Mouse (Mus musculus) heart, postnatal 0 days (tissue): ENCODE data around the gene Ttc28. TPM values are rescaled to one million over a fixed set of nuclear protein-coding genes. Genes with fewer than 3 reads are reported as not detected.

Experiments
- ATAC-seq: fragments of 200-750 bp; cut with Nextera tagmentation; 2 replicates; pipeline ENCODE4 v1.8.0; 2017; ENCODE audit warnings: low read depth, moderate number of reproducible peaks, moderate library complexity; ENCODE audit not compliant: insufficient read depth
- DNase-seq: peaks from one replicate; pipeline ENCODE4 v3.0.0-alpha.2; 2016; ENCODE audit warnings: low spot score
- H3K27ac ChIP-seq: fragments of 300-500 bp; sonication (generic); 2 replicates; pipeline ENCODE4 v1.5.1; 2014; ENCODE audit warnings: low read depth, mild to moderate bottlenecking
- H3K27me3 ChIP-seq: fragments of 300-500 bp; sonication (generic); 2 replicates; pipeline ENCODE4 v1.6.1; 2014; ENCODE audit warnings: low read length, mixed read lengths; ENCODE audit not compliant: control insufficient read depth, insufficient read depth
- H3K36me3 ChIP-seq: fragments of 300-500 bp; sonication (generic); replicated peaks from 2 replicates; pipeline ENCODE4 v1.6.1; 2014; ENCODE audit warnings: low read length, mixed read lengths; ENCODE audit not compliant: control insufficient read depth, insufficient read depth
- H3K4me1 ChIP-seq: fragments of 300-500 bp; sonication (generic); 2 replicates; pipeline ENCODE4 v1.6.1; 2014; ENCODE audit warnings: antibody characterized with exemption; ENCODE audit not compliant: control insufficient read depth, insufficient read depth
- H3K4me2 ChIP-seq: fragments of 300-500 bp; sonication (generic); 2 replicates; pipeline ENCODE4 v1.6.1; 2014; ENCODE audit warnings: low read depth, mild to moderate bottlenecking, low read length, moderate library complexity
- H3K4me3 ChIP-seq: fragments of 300-500 bp; sonication (generic); 2 replicates; pipeline ENCODE4 v1.5.1; 2014; ENCODE audit warnings: low read depth, low read length
- H3K9ac ChIP-seq: fragments of 300-500 bp; sonication (generic); replicated peaks from 2 replicates; pipeline ENCODE4 v1.6.1; 2014; ENCODE audit warnings: low read depth, low read length, mixed read lengths
- H3K9me3 ChIP-seq: fragments of 300-500 bp; sonication (generic); replicated peaks from 2 replicates; pipeline ENCODE4 v1.6.1; 2016; ENCODE audit warnings: low read length; ENCODE audit not compliant: control insufficient read depth
- CTCF ChIP-seq: IDR thresholded peaks from 2 replicates; pipeline ENCODE4 v1.5.1; 2016; ENCODE audit warnings: antibody characterized with exemption, control low read depth, low read depth
- EP300 ChIP-seq: IDR thresholded peaks from 2 replicates; pipeline ENCODE4 v1.6.1; 2016; ENCODE audit warnings: antibody characterized with exemption, low read depth
- WGBS: fragments of 180-500 bp; shearing (Covaris S2); extraction: QIAGEN DNeasy Blood & Tissue Kit; methylation state at CpG from one replicate; pipeline ENCODE4 v1.1.7; 2014; 5-methylcytosine and 5-hydroxymethylcytosine counted together
- polyA plus RNA-seq: library from polyadenylated mRNA; unstranded; fragments of >200 nt; fragmentation: Nextera tagmentation; extraction: Ambion mirVana; gene quantifications from 2 replicates; pipeline ENCODE4 v1.2.1, GENCODE M21; 2015
- total RNA-seq: library from RNA; depleted of rRNA; stranded (reverse); fragments of >200 nt; gene quantifications from 2 replicates; pipeline ENCODE4 v1.2.3, GENCODE M21; 2014; ENCODE audit warnings: low replicate concordance

Gene Ttc28
- total and polyA plus RNA-seq, 2 experiments from 2014 or later = 4.6 to 14.2 TPM

DNA sequence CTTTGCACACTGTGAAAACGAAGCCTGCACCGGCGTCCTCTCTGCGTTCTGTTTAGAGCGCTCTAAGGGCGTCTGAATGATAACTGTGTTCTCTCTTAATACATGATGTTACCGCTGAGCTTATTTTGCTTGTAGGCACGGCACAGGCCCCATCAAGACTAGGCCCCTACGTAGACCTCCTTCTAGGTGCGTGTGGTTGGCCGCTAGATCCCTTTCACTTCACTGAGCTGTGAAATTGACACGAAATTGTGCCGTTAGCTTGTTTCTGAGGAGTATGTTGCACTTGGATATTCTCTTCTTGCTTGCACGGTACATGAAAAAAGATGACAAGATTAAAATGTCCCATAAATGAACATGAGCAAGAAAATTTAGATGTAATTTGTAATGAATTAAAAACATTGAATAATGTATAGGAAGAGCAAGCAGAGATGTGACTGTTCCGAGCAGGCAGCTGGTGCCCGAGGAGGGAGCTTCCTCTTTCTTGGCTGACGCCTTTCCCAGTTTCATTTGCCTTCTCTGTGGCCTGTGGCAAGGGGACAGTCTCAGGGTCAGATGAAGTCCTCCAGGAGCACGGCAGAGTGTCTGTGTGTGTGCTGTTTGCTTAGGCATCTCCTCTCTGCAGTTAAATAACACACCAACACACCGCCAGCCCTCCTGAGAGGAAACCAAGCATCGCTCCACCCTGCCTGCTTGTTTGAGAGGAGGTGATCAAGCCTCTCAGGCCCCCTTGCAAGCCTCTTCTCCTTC, 261.7 kb downstream of the Ttc28 start:
- Histone ChIP-seq H3K4me2 (no peak overlapping the region), H3K4me1 (peaks cover 24% of the 10 kb centered on the region), H3K27me3 (no peaks in the 10 kb centered on the region), H3K36me3 (no peaks in the 10 kb centered on the region), H3K4me3 (no peak overlapping the region), H3K27ac (0 out of 2 replicates have a peak overlapping the region, but pooled peaks have one; percentile 11), H3K9me3 (no peaks in the 10 kb centered on the region), H3K9ac (no peak overlapping the region)
- TF ChIP-seq CTCF (no peak), EP300 (no peak)
- DNase-seq (no peak), ATAC-seq (no peak)
- WGBS = 82% methylated on average over 20 of the region's 20 CpGs

DNA sequence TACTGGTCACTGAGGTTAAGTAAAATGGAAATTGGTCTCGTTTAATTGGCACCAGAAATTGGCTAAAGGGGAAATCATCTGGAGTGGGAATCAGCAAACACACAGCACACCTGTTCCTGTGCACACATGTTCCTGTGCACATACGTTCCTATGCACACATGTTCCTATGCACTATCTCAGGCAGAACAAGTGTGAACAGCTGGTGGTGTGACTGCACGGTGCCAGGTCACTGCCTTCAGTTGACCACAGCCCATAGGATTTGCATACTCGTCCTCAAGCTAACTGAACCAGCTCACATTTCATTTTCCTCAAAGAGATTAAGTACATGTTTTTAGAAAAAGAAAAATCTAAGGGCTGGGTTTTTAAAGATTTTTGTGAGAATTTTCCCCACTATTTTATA, 263.2 kb downstream of the Ttc28 start:
- no peak overlapping the region for H3K9ac ChIP-seq
- TF ChIP-seq CTCF (no peak), EP300 (no peak)
- no peak overlapping the region for H3K4me3 ChIP-seq
- H3K27ac ChIP-seq = no peak overlapping the region
- no peak for DNase-seq
- H3K4me2 ChIP-seq = no peak overlapping the region
- no peaks in the 10 kb centered on the region for H3K36me3 ChIP-seq
- no peak for ATAC-seq
- no peaks in the 10 kb centered on the region for H3K27me3 ChIP-seq
- WGBS = 85% methylated on average over 4 of the region's 4 CpGs
- peaks cover 10% of the 10 kb centered on the region for H3K4me1 ChIP-seq
- H3K9me3 ChIP-seq = no peaks in the 10 kb centered on the region

DNA sequence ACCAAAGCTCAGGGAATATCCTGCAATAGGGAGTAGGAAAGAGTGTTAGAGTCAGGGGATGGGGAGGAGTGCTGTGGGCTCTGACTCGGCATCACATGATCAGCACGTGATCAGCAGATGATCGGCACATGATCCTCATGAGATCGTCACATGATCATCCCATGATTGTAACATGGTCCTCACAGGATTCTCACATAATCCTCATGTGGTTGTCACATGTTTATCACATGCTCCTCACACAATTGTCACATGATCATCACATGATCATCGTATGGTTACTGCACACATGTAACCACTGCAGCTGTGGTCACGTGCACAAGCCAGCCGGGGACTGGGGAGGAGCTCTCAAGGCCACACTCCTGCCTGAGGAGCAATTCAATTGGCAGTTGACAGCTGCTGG, 264.8 kb downstream of the Ttc28 start:
- H3K4me1 ChIP-seq = no peaks in the 10 kb centered on the region; the same call in 1 of the 2 replicates
- H3K4me3 ChIP-seq = no peak overlapping the region
- ATAC-seq (no peak), DNase-seq (no peak)
- no peaks in the 10 kb centered on the region for H3K36me3 ChIP-seq
- TF ChIP-seq EP300 = no peak
- TF ChIP-seq CTCF = no peak
- 90% methylated on average over 7 of the region's 7 CpGs for WGBS
- H3K9me3 ChIP-seq = no peaks in the 10 kb centered on the region
- H3K9ac ChIP-seq = no peak overlapping the region
- H3K4me2 ChIP-seq = no peak overlapping the region
- H3K27ac ChIP-seq = no peak overlapping the region
- no peaks in the 10 kb centered on the region for H3K27me3 ChIP-seq

DNA sequence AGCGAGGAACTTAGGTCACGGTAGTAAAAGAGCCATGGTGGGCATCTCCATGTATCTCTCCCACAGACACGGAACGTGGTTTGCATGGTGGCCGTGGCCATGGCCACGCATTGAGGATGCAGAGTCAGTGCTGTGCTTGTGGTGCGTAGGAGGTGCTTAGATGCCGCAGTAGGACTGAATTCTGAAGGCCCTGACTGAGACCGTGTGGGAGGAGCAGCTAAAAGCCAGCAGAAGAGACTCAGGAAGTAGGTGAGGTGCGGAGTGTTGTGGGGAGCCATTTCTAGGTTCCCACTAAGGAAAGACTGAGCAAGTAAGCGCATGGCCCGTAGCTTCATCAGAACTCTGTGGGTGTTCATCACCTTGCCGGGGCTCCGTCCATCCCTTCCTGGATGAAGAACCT, 271.0 kb downstream of the Ttc28 start:
- Histone ChIP-seq H3K27ac (no peak overlapping the region), H3K4me3 (no peak overlapping the region), H3K4me1 (peaks cover 11% of the 10 kb centered on the region), H3K9me3 (no peaks in the 10 kb centered on the region), H3K27me3 (no peaks in the 10 kb centered on the region), H3K36me3 (no peaks in the 10 kb centered on the region), H3K9ac (no peak overlapping the region), H3K4me2 (no peak overlapping the region)
- no peak for ATAC-seq
- no peak for DNase-seq
- WGBS = 89% methylated on average over 14 of the region's 14 CpGs
- TF ChIP-seq EP300 = no peak

DNA sequence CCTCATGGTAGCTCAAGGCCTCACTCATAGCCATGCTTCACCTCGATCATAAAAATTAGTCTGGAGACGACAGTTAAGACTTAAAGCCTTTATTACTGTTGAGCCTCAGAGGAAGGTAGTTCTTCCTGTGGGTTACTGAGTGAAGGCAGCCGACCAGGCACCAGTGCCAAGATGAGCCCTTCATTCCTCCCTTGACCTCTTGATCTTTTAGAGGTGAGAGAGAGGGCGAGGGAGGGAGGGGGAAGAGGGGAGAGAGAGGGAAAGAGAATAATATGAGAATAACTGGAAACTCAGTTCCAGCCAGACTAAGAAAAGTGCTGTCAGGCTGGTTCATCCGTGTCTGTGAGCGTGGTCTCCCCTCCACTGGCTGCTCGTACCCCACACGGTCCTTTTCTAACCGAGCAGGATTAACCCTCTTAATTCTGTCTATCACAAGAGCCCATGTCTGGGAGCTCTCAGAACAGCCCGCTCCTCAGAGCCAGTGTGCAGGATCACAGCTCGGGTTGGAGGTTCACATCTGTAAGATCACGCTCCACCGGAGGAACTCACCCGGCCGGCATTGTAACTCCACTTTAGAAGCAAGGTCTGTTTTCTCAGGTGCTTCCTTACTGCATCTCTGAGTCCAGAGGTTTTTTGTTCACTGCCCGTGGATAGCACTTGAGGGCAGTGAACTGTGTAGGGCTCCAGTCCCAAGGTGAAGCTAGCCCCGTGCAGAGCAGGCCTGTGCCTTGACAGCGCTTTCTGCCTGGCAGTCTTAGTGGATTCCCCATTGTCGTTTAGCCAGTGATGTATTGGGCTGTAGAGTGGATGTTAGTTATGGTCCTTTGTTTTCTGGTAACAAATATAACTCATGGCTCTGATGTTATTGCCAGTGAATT, 272.5 kb downstream of the Ttc28 start:
- 59% methylated on average over 19 of the region's 19 CpGs for WGBS

More for the DNA sequence above, 272.5 kb downstream of the Ttc28 start:
- no peak overlapping the region for H3K4me3 ChIP-seq
- DNase-seq (no peak), ATAC-seq (no peak)
- H3K9me3 ChIP-seq = no peaks in the 10 kb centered on the region
- no peak overlapping the region for H3K9ac ChIP-seq
- no peak for TF ChIP-seq EP300
- no peak for TF ChIP-seq CTCF
- no peak overlapping the region for H3K27ac ChIP-seq
- no peaks in the 10 kb centered on the region for H3K36me3 ChIP-seq
- H3K27me3 ChIP-seq = no peaks in the 10 kb centered on the region
- H3K4me1 ChIP-seq = peaks cover 16% of the 10 kb centered on the region
- no peak overlapping the region for H3K4me2 ChIP-seq
